8 mouse cellular contexts compared by ENCODE assay signal in genomic region chr1:62706085-62707021, GRCm38 (mm10). TPM values are rescaled to one million over a fixed set of nuclear protein-coding genes. Genes with fewer than 3 reads are reported as not detected.
DNase-seq lines count a peak whose midpoint lies in the region; ATAC-seq lines count a peak whose summit lies in the region.

No protein-coding gene starts in this region.

- H3K4me3 ChIP-seq in heart, embryonic 12.5 days: peak overlapping the region; percentile 70
- peak overlapping the region; percentile 46 for H3K4me3 ChIP-seq in liver, embryonic 15.5 days (replicated peaks)
- peak overlapping the region; percentile 67 for H3K4me3 ChIP-seq in neural tube, embryonic 14.5 days (ENCODE audit: low read depth, low read length)

- DNase-seq in 3T3-L1 (ENCODE audit: low read depth, low spot score) (peak; percentile 78), R1 (ENCODE audit: low read depth, low spot score) (peak; percentile 76)
- DNase-seq in embryo, embryonic 9.5 days (ENCODE audit: extremely low spot score): peak; percentile 78
- peak; percentile 69 for DNase-seq in kidney, postnatal 14 days

- peak overlapping the region; percentile 99 for H3K4me2 ChIP-seq in heart, embryonic 12.5 days
- peak overlapping the region; percentile 65 for H3K4me2 ChIP-seq in liver, embryonic 15.5 days
- H3K4me2 ChIP-seq in neural tube, embryonic 14.5 days (ENCODE audit: low read depth, low read length): peak overlapping the region; percentile 98

- peak; percentile 65 for ATAC-seq in heart, embryonic 12.5 days (ENCODE audit: insufficient number of reproducible peaks, low FRiP score)
- peak; percentile 43 for ATAC-seq in liver, embryonic 15.5 days (ENCODE audit: insufficient read depth)
- ATAC-seq in neural tube, embryonic 14.5 days (ENCODE audit: low read depth): peak; percentile 57
- no peak for ATAC-seq in megakaryocyte-erythroid progenitor cell, adult 5-6 weeks (replicated peaks; ENCODE audit: low FRiP score, low TSS enrichment, poor library complexity, severe bottlenecking)

- peak overlapping the region; percentile 74 for H3K9ac ChIP-seq in heart, embryonic 12.5 days
- H3K9ac ChIP-seq in liver, embryonic 15.5 days: no peak overlapping the region; the same call in 1 of the 2 replicates
- H3K9ac ChIP-seq in neural tube, embryonic 14.5 days (replicated peaks; ENCODE audit: low read depth, low read length): peak overlapping the region; percentile 63

- H3K9me3 ChIP-seq in heart, embryonic 12.5 days (replicated peaks): no peaks in the 10 kb centered on the region
- no peaks in the 10 kb centered on the region for H3K9me3 ChIP-seq in liver, embryonic 15.5 days (replicated peaks)
- H3K9me3 ChIP-seq in neural tube, embryonic 14.5 days (ENCODE audit: control insufficient read depth, low read length): no peaks in the 10 kb centered on the region

- H3K27ac ChIP-seq in heart, embryonic 12.5 days (ENCODE audit: poor library complexity, severe bottlenecking): no peak overlapping the region
- no peak overlapping the region for H3K27ac ChIP-seq in liver, embryonic 15.5 days (replicated peaks)
- peak overlapping the region; percentile 83 for H3K27ac ChIP-seq in neural tube, embryonic 14.5 days (ENCODE audit: low read depth, low read length)

- WGBS in heart, embryonic 12.5 days: under 1% methylated on average over 73 of the region's 73 CpGs
- WGBS in liver, embryonic 15.5 days (ENCODE audit: insufficient replicate concordance): under 1% methylated on average over 73 of the region's 73 CpGs
- WGBS in neural tube, embryonic 14.5 days: under 1% methylated on average over 71 of the region's 73 CpGs

- no peaks in the 10 kb centered on the region for H3K36me3 ChIP-seq in heart, embryonic 12.5 days
- no peaks in the 10 kb centered on the region for H3K36me3 ChIP-seq in liver, embryonic 15.5 days (replicated peaks)
- no peaks in the 10 kb centered on the region for H3K36me3 ChIP-seq in neural tube, embryonic 14.5 days (ENCODE audit: control insufficient read depth, insufficient read depth, low read length)

- peaks cover 33% of the 10 kb centered on the region for H3K4me1 ChIP-seq in heart, embryonic 12.5 days (replicated peaks)
- H3K4me1 ChIP-seq in liver, embryonic 15.5 days (replicated peaks): peaks cover 11% of the 10 kb centered on the region
- peaks cover 26% of the 10 kb centered on the region; the same call in 1 of the 2 replicates for H3K4me1 ChIP-seq in neural tube, embryonic 14.5 days (ENCODE audit: control insufficient read depth, insufficient read depth, low read length)

- peaks cover 19% of the 10 kb centered on the region for H3K27me3 ChIP-seq in heart, embryonic 12.5 days (replicated peaks)
- H3K27me3 ChIP-seq in liver, embryonic 15.5 days: peaks cover 93% of the 10 kb centered on the region
- no peaks in the 10 kb centered on the region for H3K27me3 ChIP-seq in neural tube, embryonic 14.5 days (ENCODE audit: control insufficient read depth, insufficient read depth, low read length)

RNA-seq across cellular contexts. Expression of gene Nrp2, which starts 3.3 kb away (rescaled TPM):
- polyA plus RNA-seq in heart, embryonic 12.5 days (2016; fragmentation: Nextera tagmentation; extraction: Ambion mirVana): 6.0 and 6.2 TPM in 2 replicates
- 0.71 and 0.75 TPM in 2 replicates for polyA plus RNA-seq in liver, embryonic 15.5 days (2015; fragmentation: Nextera tagmentation; extraction: Ambion mirVana)
- 35.8 and 39.4 TPM in 2 replicates for polyA plus RNA-seq in neural tube, embryonic 14.5 days (2014; fragmentation: Nextera tagmentation; extraction: Ambion mirVana)
- total RNA-seq in megakaryocyte-erythroid progenitor cell, adult 5-6 weeks (2014; fragmentation: Nextera tagmentation): 0.05 and 0.17 TPM in 2 replicates
- total RNA-seq in megakaryocyte-erythroid progenitor cell, adult 5-6 weeks (2017): 0.34 TPM in 1 of 2 replicates, not detected in the other
